Mouse (Mus musculus) kidney, adult 18-20 months (tissue): ENCODE results near the gene Capns2.
A peak's percentile ranks its signal among the peaks of the same experiment; 100 is the strongest.
"Not testable (repeated sequence)": the region's sequence is repeated elsewhere in the genome, so short reads cannot be mapped to it uniquely, and the experiment has no call there.

Experiments used
- DNase-seq: peaks from one replicate; pipeline ENCODE4 v3.0.0; 2021

The Capns2 gene

GRCm38 (mm10) chr8:92901107-92901506 is at the start of gene Capns2:
Gene Capns2, plus strand, starts transcription at chr8:92901407.
- no peak for DNase-seq

- no peak for DNase-seq
These were observed 47.8 kb upstream of the Capns2 start for GRCm38 (mm10) chr8:92853188-92853983.

GRCm38 (mm10) chr8:92854673-92855072 is 46.5 kb upstream of the Capns2 start:
- DNase-seq: no peak

- DNase-seq: peak; percentile 67
These were observed 45.9 kb upstream of the Capns2 start, which contains the start of gene Lpcat2 for GRCm38 (mm10) chr8:92855171-92855894. Gene Lpcat2, plus strand, starts transcription at chr8:92855339.

- DNase-seq: no peak
These were observed 44.8 kb upstream of the Capns2 start for GRCm38 (mm10) chr8:92856273-92856986.

GRCm38 (mm10) chr8:92858475-92859182 is 42.6 kb upstream of the Capns2 start:
- DNase-seq: no peak

GRCm38 (mm10) chr8:92861977-92862376 is 39.2 kb upstream of the Capns2 start:
- no peak for DNase-seq

GRCm38 (mm10) chr8:92870281-92870680 is 30.9 kb upstream of the Capns2 start:
- DNase-seq: no peak

- no peak for DNase-seq
These were observed 29.0 kb upstream of the Capns2 start for GRCm38 (mm10) chr8:92872063-92872759.

- DNase-seq: no peak
These were observed 25.4 kb upstream of the Capns2 start for GRCm38 (mm10) chr8:92875795-92876194.

GRCm38 (mm10) chr8:92881247-92881646 is 20.0 kb upstream of the Capns2 start:
- no peak for DNase-seq

- DNase-seq: no peak
These were observed 17.4 kb upstream of the Capns2 start for GRCm38 (mm10) chr8:92883771-92884170.

- DNase-seq: not testable (repeated sequence)
These were observed 9.0 kb upstream of the Capns2 start for GRCm38 (mm10) chr8:92892216-92892615.

- no peak for DNase-seq
These were observed 7.3 kb upstream of the Capns2 start for GRCm38 (mm10) chr8:92893870-92894269.

GRCm38 (mm10) chr8:92895053-92895452 is 6.2 kb upstream of the Capns2 start:
- no peak for DNase-seq

- DNase-seq: no peak
These were observed 5.2 kb upstream of the Capns2 start for GRCm38 (mm10) chr8:92896056-92896455.

GRCm38 (mm10) chr8:92896611-92897010 is 4.6 kb upstream of the Capns2 start:
- DNase-seq: no peak

- DNase-seq: no peak
These were observed 3.4 kb upstream of the Capns2 start for GRCm38 (mm10) chr8:92897794-92898193.

- DNase-seq: no peak
These were observed 1.6 kb upstream of the Capns2 start for GRCm38 (mm10) chr8:92899590-92899989.

- DNase-seq: no peak
These were observed 1.8 kb downstream of the Capns2 start for GRCm38 (mm10) chr8:92902981-92903380.

GRCm38 (mm10) chr8:92903488-92904135 is 2.4 kb downstream of the Capns2 start:
- DNase-seq: no peak

GRCm38 (mm10) chr8:92906553-92906952 is 5.3 kb downstream of the Capns2 start:
- no peak for DNase-seq
